Mouse (Mus musculus): Measurements from ENCODE around the gene Prkg1.

DNA sequence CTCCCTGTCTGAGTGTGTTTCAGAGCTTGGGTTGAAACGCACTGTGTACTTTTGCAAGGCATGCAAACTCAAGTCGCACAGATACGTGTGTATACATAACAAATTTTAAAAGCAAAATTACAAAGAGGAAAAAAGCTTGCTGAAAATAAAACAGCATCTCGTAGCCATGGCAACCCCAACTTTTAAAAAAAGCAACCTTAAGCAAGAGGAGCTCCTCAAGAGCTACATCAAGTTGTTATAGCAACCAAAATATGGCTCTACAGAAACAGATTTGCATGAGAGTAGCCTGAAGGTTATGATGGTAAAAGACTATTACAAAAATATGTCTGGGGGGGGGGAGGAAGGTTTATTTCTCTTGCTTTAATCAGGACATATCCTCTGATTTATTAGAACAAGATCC is 584.1 kb downstream of the Prkg1 start:
- TF ChIP-seq GATA1 (IDR thresholded peaks at IDR 0.05; ENCODE audit: borderline replicate concordance, low read length) (no peak), FLI1 (IDR thresholded peaks at IDR 0.05; ENCODE audit: low read length) (no peak)
